Mouse (Mus musculus) brain, embryonic 14.5 days (tissue): ENCODE data around the gene Tmem62. TPM values are rescaled to one million over a fixed set of nuclear protein-coding genes. Genes with fewer than 3 reads are reported as not detected.
A peak's percentile ranks its signal among the peaks of the same experiment; 100 is the strongest.
"Not testable (repeated sequence)": the region's sequence is repeated elsewhere in the genome, so short reads cannot be mapped to it uniquely, and the experiment has no call there.

ENCODE experiments used
- DNase-seq: peaks from one replicate; pipeline ENCODE4 v3.0.0-alpha.2; 2011; ENCODE audit warnings: low read depth
- CTCF ChIP-seq: fragments of 200-500 bp; IDR thresholded peaks from 2 replicates; pipeline ENCODE4 v1.5.1; 2012; ENCODE audit warnings: inconsistent platforms, mild to moderate bottlenecking, moderate library complexity, borderline replicate concordance; ENCODE audit not compliant: insufficient read depth, insufficient read length; ENCODE audit errors: extremely low read depth
- POLR2A ChIP-seq: fragments of 200-500 bp; IDR thresholded peaks from 2 replicates; pipeline ENCODE4 v1.6.1; 2012; ENCODE audit warnings: mild to moderate bottlenecking, inconsistent platforms, borderline replicate concordance; ENCODE audit not compliant: poor library complexity, insufficient read depth, insufficient read length, severe bottlenecking; ENCODE audit errors: extremely low read depth
- polyA plus RNA-seq: library from polyadenylated mRNA; depleted of rRNA; stranded (reverse); fragments of >200 nt; gene quantifications from 2 replicates; pipeline ENCODE4 v1.2.3, GENCODE M21; 2012

Tmem62 gene
- polyA plus RNA-seq, 1 experiment = 13.5 TPM

GRCm38 (mm10) chr2:121004018-121004811 lies 27.4 kb downstream of the Tmem62 start:
- TF ChIP-seq POLR2A (no peak), CTCF (no peak)
- no peak for DNase-seq

- DNase-seq = no peak
- TF ChIP-seq POLR2A (no peak), CTCF (no peak)
Measured at GRCm38 (mm10) chr2:121006986-121007385, 30.2 kb downstream of the Tmem62 start.

DNA sequence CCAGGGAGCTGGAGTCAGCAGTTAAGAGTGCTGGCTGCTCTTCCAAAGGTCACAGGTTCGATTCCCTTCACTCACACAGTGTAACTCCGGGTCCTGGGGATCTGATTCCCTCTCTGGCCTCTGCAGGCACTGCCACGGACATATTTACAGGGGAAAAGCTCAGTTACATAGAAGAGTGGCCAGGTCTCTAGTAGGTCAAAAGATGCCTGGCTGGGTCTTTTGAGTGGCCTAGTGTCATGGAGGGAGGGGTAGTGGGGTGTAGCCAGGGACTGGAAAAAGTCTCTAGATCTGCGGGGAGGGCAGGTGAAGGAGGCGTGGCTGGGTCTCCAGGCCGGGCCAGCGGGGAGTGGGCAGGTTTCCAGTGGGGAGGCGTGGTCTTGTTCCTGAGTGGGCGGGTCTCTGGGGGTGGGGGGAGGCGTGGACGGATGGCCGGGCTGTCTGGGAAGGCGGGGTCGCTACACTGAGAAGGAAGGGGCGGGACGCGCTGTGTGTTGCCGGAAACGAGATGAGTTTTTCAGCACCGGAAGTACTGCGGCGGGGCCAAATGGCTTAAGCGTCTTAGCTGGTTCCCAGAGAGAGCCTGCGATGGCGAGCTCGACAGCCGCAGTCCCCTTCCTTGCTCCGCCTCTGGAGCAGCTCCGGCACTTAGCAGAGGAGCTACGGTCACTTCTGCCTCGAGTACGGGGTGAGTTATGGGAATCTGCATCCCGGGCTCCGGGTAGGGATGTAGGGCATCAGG lies 31.3 kb downstream of the Tmem62 start, which contains the start of gene Ccndbp1:
Gene Ccndbp1, plus strand, starts transcription at position 479 of the 739 bp plus-strand sequence.
- peak; percentile 54; the same call in 1 of the 2 replicates for TF ChIP-seq POLR2A
- TF ChIP-seq CTCF = no peak
- peak; percentile 96 for DNase-seq

GRCm38 (mm10) chr2:121008664-121009007 lies 31.8 kb downstream of the Tmem62 start:
- no peak for DNase-seq
- TF ChIP-seq POLR2A (no peak), CTCF (no peak)

- TF ChIP-seq POLR2A = no peak
- TF ChIP-seq CTCF = no peak
- DNase-seq = no peak
Measured at GRCm38 (mm10) chr2:121009071-121009677, 32.4 kb downstream of the Tmem62 start.

DNA sequence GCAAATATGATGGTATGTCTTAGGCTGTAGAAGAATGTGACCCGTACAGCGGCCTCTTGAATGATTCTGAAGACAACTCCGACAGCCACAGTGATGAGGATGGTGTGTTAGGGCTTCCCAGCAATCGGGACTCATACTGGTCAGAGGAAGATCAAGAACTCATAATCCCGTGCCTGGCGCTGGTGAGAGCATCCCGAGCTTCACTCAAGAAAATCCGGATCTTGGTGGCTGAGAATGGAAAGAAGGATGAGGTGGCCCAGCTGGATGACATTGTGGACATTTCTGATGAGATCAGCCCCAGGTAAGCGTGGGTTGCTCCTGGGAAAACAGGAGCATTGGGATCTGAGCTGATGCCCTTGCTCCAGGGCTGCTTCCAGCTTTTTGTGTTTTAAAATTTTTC lies 35.9 kb downstream of the Tmem62 start:
- no peak for DNase-seq
- TF ChIP-seq POLR2A (no peak), CTCF (no peak)

DNA sequence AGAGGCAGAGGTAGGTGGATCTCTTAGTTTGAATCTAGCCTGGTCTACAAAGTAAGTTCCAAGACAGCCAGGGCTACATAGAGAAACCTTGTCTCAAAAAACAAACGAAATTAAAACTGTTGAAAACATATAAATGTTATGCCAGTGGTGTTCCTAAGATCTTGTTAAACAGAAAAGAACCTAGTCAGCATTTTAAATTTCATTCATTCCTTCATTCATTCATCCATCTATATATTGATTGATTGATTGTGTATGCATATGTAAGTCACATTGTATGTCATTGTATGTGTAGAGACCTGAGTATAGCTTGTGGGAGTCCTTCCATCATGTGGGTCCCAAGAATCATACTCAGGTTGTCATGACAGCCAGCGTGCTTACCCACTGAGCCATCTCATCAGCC lies 38.7 kb downstream of the Tmem62 start:
- DNase-seq = no peak
- TF ChIP-seq CTCF = no peak
- TF ChIP-seq POLR2A = no peak

DNA sequence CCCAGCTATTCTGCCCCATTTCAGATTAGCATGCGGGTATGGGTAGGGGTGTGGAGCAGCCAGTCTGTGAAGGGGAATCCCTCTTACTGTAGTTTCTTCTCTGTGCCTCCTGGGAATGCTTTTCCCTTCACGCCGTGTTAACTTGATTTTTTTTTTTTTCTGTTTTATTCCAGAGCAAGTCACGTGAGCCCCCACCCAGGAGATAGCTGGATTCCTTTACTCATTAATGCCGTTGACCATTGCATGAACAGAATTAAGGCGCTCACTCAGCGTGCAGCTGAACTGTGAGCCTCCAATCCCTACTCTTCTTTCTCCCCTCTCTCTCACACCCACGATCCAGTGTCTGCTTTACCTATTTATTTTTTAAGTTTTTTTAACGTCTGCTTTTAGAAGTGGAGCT lies 39.4 kb downstream of the Tmem62 start:
- TF ChIP-seq POLR2A = no peak
- no peak for TF ChIP-seq CTCF
- no peak for DNase-seq

GRCm38 (mm10) chr2:121017151-121017550 lies 40.3 kb downstream of the Tmem62 start:
- DNase-seq = no peak
- TF ChIP-seq CTCF (no peak), POLR2A (no peak)

GRCm38 (mm10) chr2:121022918-121023317 lies 46.1 kb downstream of the Tmem62 start:
- TF ChIP-seq CTCF (no peak), POLR2A (no peak)
- no peak for DNase-seq

- no peak for DNase-seq
- TF ChIP-seq POLR2A (no peak), CTCF (no peak)
Measured at GRCm38 (mm10) chr2:121036733-121037341, 60.0 kb downstream of the Tmem62 start, which contains the start of gene Epb42. Epb42 (minus strand) TSS chr2:121037072.

- not testable (repeated sequence) for DNase-seq
Measured at GRCm38 (mm10) chr2:121038851-121039250, 62.0 kb downstream of the Tmem62 start.
